Mouse (Mus musculus) midbrain, postnatal 0 days (tissue): ENCODE data around the gene Slc38a6. TPM values are rescaled to one million over a fixed set of nuclear protein-coding genes. Genes with fewer than 3 reads are reported as not detected.

ENCODE experiments used
- ATAC-seq: fragments of 200-750 bp; cut with Nextera tagmentation; 2 replicates; pipeline ENCODE4 v1.8.0; 2017; ENCODE audit warnings: moderate number of reproducible peaks, mild to moderate bottlenecking, moderate TSS enrichment, moderate library complexity; ENCODE audit not compliant: low FRiP score
- DNase-seq: peaks from one replicate; pipeline ENCODE4 v3.0.0-alpha.2; 2015; ENCODE audit warnings: low spot score
- H3K27ac ChIP-seq: fragments of 300-500 bp; sonication (generic); 2 replicates; pipeline ENCODE4 v1.5.1; 2014; ENCODE audit warnings: low read depth, mild to moderate bottlenecking, low read length, mixed read lengths
- H3K27me3 ChIP-seq: fragments of 300-500 bp; sonication (generic); 2 replicates; pipeline ENCODE4 v1.6.1; 2014; ENCODE audit warnings: low read length, control low read depth, mixed read lengths; ENCODE audit not compliant: insufficient read depth
- H3K36me3 ChIP-seq: fragments of 300-500 bp; sonication (generic); 2 replicates; pipeline ENCODE4 v1.6.1; 2014; ENCODE audit warnings: low read length, control low read depth, mixed read lengths; ENCODE audit not compliant: insufficient read depth
- H3K4me1 ChIP-seq: fragments of 300-500 bp; sonication (generic); 2 replicates; pipeline ENCODE4 v1.6.1; 2014; ENCODE audit warnings: mild to moderate bottlenecking, control low read depth, antibody characterized with exemption, low read length, mixed read lengths; ENCODE audit not compliant: insufficient read depth
- H3K4me2 ChIP-seq: fragments of 300-500 bp; sonication (generic); 2 replicates; pipeline ENCODE4 v1.6.1; 2014; ENCODE audit warnings: low read depth, mild to moderate bottlenecking, low read length, mixed read lengths; ENCODE audit not compliant: poor library complexity, severe bottlenecking
- H3K4me3 ChIP-seq: fragments of 300-500 bp; sonication (generic); 2 replicates; pipeline ENCODE4 v1.5.1; 2014; ENCODE audit warnings: low read depth, mild to moderate bottlenecking, low read length, moderate library complexity
- H3K9ac ChIP-seq: fragments of 300-500 bp; sonication (generic); replicated peaks from 2 replicates; pipeline ENCODE4 v1.6.1; 2014; ENCODE audit warnings: mild to moderate bottlenecking, low read length, moderate library complexity, mixed read lengths; ENCODE audit not compliant: poor library complexity, severe bottlenecking
- H3K9me3 ChIP-seq: fragments of 300-500 bp; sonication (generic); 2 replicates; pipeline ENCODE4 v1.6.1; 2016; ENCODE audit warnings: low read length, control low read depth
- CTCF ChIP-seq: IDR thresholded peaks from 2 replicates; pipeline ENCODE4 v1.5.1; 2016; ENCODE audit warnings: antibody characterized with exemption, mild to moderate bottlenecking
- WGBS: fragments of 180-500 bp; shearing (Covaris S2); extraction: QIAGEN DNeasy Blood & Tissue Kit; methylation state at CpG from one replicate; pipeline ENCODE4 v1.1.7; 2014; 5-methylcytosine and 5-hydroxymethylcytosine counted together
- polyA plus RNA-seq: library from polyadenylated mRNA; unstranded; fragments of >200 nt; fragmentation: Nextera tagmentation; extraction: Ambion mirVana; gene quantifications from 2 replicates; pipeline ENCODE4 v1.2.1, GENCODE M21; 2015
- total RNA-seq: library from RNA; depleted of rRNA; stranded (reverse); fragments of >200 nt; gene quantifications from 2 replicates; pipeline ENCODE4 v1.2.3, GENCODE M21; 2014

Slc38a6 gene
- total and polyA plus RNA-seq, 2 experiments from 2014 or later, result 10.2 to 26.2 TPM

- H3K4me1 ChIP-seq, result peaks cover 12% of the 10 kb centered on the region; the same call in 1 of the 2 replicates
- peak overlapping the region; percentile 64 for H3K4me2 ChIP-seq
- peak overlapping the region; percentile 70 for H3K4me3 ChIP-seq
- DNase-seq, result no peak
- peak overlapping the region; percentile 76; the same call in 1 of the 2 replicates for H3K27ac ChIP-seq
- 0 out of 2 replicates have a peak overlapping the region, but pooled peaks have one; percentile 77 for H3K9ac ChIP-seq
- H3K9me3 ChIP-seq, result no peaks in the 10 kb centered on the region
- no peak for TF ChIP-seq CTCF
- no peak for ATAC-seq
- WGBS, result 71% methylated on average over 8 of the region's 8 CpGs
- peaks cover 7% of the 10 kb centered on the region for H3K36me3 ChIP-seq
- no peaks in the 10 kb centered on the region for H3K27me3 ChIP-seq
Measured at GRCm38 (mm10) chr12:73287609-73288008, 1.0 kb downstream of the Slc38a6 start.

- no peak overlapping the region for H3K4me2 ChIP-seq
- no peak overlapping the region for H3K4me3 ChIP-seq
- no peak overlapping the region for H3K27ac ChIP-seq
- ATAC-seq, result no peak
- WGBS, result 96% methylated on average over 3 of the region's 3 CpGs
- no peak for TF ChIP-seq CTCF
- no peaks in the 10 kb centered on the region for H3K9me3 ChIP-seq
- DNase-seq, result no peak
- H3K36me3 ChIP-seq, result peaks cover 7% of the 10 kb centered on the region
- H3K4me1 ChIP-seq, result peaks cover 12% of the 10 kb centered on the region; the same call in 1 of the 2 replicates
- no peaks in the 10 kb centered on the region for H3K27me3 ChIP-seq
- no peak overlapping the region for H3K9ac ChIP-seq
Measured at GRCm38 (mm10) chr12:73288626-73289025, 2.0 kb downstream of the Slc38a6 start.

- Histone ChIP-seq H3K4me1 (no peaks in the 10 kb centered on the region), H3K36me3 (peaks cover 11% of the 10 kb centered on the region), H3K27me3 (no peaks in the 10 kb centered on the region), H3K4me2 (no peak overlapping the region), H3K9ac (no peak overlapping the region), H3K27ac (no peak overlapping the region), H3K9me3 (no peaks in the 10 kb centered on the region), H3K4me3 (no peak overlapping the region)
- ATAC-seq (no peak), DNase-seq (no peak)
- no peak for TF ChIP-seq CTCF
Measured at GRCm38 (mm10) chr12:73294884-73295283, 8.3 kb downstream of the Slc38a6 start.

- 41% methylated on average over 11 of the region's 11 CpGs for WGBS
- no peak for TF ChIP-seq CTCF
- H3K27me3 ChIP-seq, result no peaks in the 10 kb centered on the region
Measured at GRCm38 (mm10) chr12:73295505-73296140, 9.0 kb downstream of the Slc38a6 start.

GRCm38 (mm10) chr12:73298621-73299020, 12.0 kb downstream of the Slc38a6 start:
- Histone ChIP-seq H3K9ac (no peak overlapping the region), H3K36me3 (peaks cover 9% of the 10 kb centered on the region), H3K9me3 (no peaks in the 10 kb centered on the region), H3K27ac (no peak overlapping the region), H3K27me3 (no peaks in the 10 kb centered on the region), H3K4me2 (no peak overlapping the region), H3K4me1 (no peaks in the 10 kb centered on the region), H3K4me3 (no peak overlapping the region)
- ATAC-seq (no peak), DNase-seq (no peak)
- TF ChIP-seq CTCF, result no peak
- WGBS, result 88% methylated on average over 5 of the region's 5 CpGs

More at GRCm38 (mm10) chr12:73295505-73296140, 9.0 kb downstream of the Slc38a6 start:
- H3K4me3 ChIP-seq, result no peak overlapping the region
- no peaks in the 10 kb centered on the region for H3K4me1 ChIP-seq
- no peaks in the 10 kb centered on the region for H3K9me3 ChIP-seq
- DNase-seq (no peak), ATAC-seq (no peak)
- H3K4me2 ChIP-seq, result no peak overlapping the region
- H3K36me3 ChIP-seq, result peaks cover 11% of the 10 kb centered on the region
- H3K9ac ChIP-seq, result no peak overlapping the region
- H3K27ac ChIP-seq, result no peak overlapping the region

GRCm38 (mm10) chr12:73300531-73300930, 14.0 kb downstream of the Slc38a6 start:
- Histone ChIP-seq H3K9ac (no peak overlapping the region), H3K4me3 (no peak overlapping the region), H3K9me3 (no peaks in the 10 kb centered on the region), H3K4me1 (no peaks in the 10 kb centered on the region), H3K36me3 (peaks cover 5% of the 10 kb centered on the region), H3K4me2 (no peak overlapping the region), H3K27me3 (no peaks in the 10 kb centered on the region), H3K27ac (no peak overlapping the region)
- ATAC-seq (no peak), DNase-seq (no peak)
- WGBS, result 94% methylated on average over 2 of the region's 2 CpGs
- TF ChIP-seq CTCF, result no peak
